Mouse (Mus musculus) heart, adult 2 months (tissue): ENCODE results near the gene Mettl24. TPM values are rescaled to one million over a fixed set of nuclear protein-coding genes. Genes with fewer than 3 reads are reported as not detected.
A peak's percentile ranks its signal among the peaks of the same experiment; 100 is the strongest.

Experiments
- DNase-seq, 2 experiments: peaks; one replicate each; pipeline ENCODE4 v3.0.0; 2021
- H3K27ac ChIP-seq: fragments of 200-600 bp; 2 replicates; pipeline ENCODE4 v1.8.1; 2022
- H3K27me3 ChIP-seq: fragments of 200-500 bp; 2 replicates; pipeline ENCODE4 v1.6.1; 2012; ENCODE audit warnings: mild to moderate bottlenecking, low read length, inconsistent platforms, mixed read lengths; ENCODE audit not compliant: control insufficient read depth, insufficient read depth
- H3K36me3 ChIP-seq: fragments of 200-500 bp; 2 replicates; pipeline ENCODE4 v1.6.1; 2012; ENCODE audit warnings: low read length, inconsistent platforms; ENCODE audit not compliant: control insufficient read depth, insufficient read depth
- H3K4me1 ChIP-seq: fragments of 200-500 bp; 2 replicates; pipeline ENCODE4 v1.6.1; 2011; ENCODE audit warnings: low read length; ENCODE audit not compliant: control insufficient read depth, insufficient read depth
- H3K4me3 ChIP-seq: fragments of 200-600 bp; 2 replicates; pipeline ENCODE4 v1.8.1; 2022
- H3K79me2 ChIP-seq: fragments of 200-500 bp; replicated peaks from 2 replicates; pipeline ENCODE4 v1.6.1; 2012; ENCODE audit warnings: mild to moderate bottlenecking, inconsistent platforms, low read length, moderate library complexity, mixed read lengths; ENCODE audit not compliant: control insufficient read depth, insufficient read depth
- H3K9ac ChIP-seq: fragments of 200-500 bp; 2 replicates; pipeline ENCODE4 v1.6.1; 2012; ENCODE audit warnings: low read depth, mild to moderate bottlenecking, control low read depth, inconsistent platforms, low read length, mixed read lengths
- CTCF ChIP-seq: fragments of 200-600 bp; IDR thresholded peaks from 2 replicates; pipeline ENCODE4 v1.8.1; 2022; ENCODE audit warnings: antibody characterized with exemption, mild to moderate bottlenecking, moderate library complexity
- EP300 ChIP-seq: fragments of 200-500 bp; IDR thresholded peaks from 2 replicates; pipeline ENCODE4 v1.6.1; 2011; ENCODE audit warnings: low read depth, low read length, control low read depth; ENCODE audit not compliant: insufficient read depth
- POLR2A ChIP-seq: fragments of 200-500 bp; IDR thresholded peaks from 2 replicates; pipeline ENCODE4 v1.6.1; 2011; ENCODE audit warnings: mild to moderate bottlenecking, low read depth, low read length, control low read depth; ENCODE audit not compliant: insufficient read depth
- WGBS: fragments of 180-500 bp; shearing (Covaris S2); methylation state at CpG from one replicate; pipeline ENCODE4 v1.1.7; 2018; 5-methylcytosine and 5-hydroxymethylcytosine counted together
- intact Hi-C: fragments of 180-260 bp; cut with DNase I; formaldehyde crosslinking; loops from one replicate; pipeline ENCODE4 v1.15.1; 2025
- polyA plus RNA-seq: library from polyadenylated mRNA; depleted of rRNA; stranded (reverse); fragments of >200 nt; gene quantifications from 2 replicates; pipeline ENCODE4 v1.2.3, GENCODE M21; 2012; rRNA removed
- total RNA-seq, 2 experiments: library from RNA; stranded (reverse); gene quantifications; 2 replicates each; pipeline ENCODE4 v1.2.3; 2021

Gene Mettl24
- total and polyA plus RNA-seq, 3 experiments, result 0.89 to 1.3 (median 1.2) TPM

DNA sequence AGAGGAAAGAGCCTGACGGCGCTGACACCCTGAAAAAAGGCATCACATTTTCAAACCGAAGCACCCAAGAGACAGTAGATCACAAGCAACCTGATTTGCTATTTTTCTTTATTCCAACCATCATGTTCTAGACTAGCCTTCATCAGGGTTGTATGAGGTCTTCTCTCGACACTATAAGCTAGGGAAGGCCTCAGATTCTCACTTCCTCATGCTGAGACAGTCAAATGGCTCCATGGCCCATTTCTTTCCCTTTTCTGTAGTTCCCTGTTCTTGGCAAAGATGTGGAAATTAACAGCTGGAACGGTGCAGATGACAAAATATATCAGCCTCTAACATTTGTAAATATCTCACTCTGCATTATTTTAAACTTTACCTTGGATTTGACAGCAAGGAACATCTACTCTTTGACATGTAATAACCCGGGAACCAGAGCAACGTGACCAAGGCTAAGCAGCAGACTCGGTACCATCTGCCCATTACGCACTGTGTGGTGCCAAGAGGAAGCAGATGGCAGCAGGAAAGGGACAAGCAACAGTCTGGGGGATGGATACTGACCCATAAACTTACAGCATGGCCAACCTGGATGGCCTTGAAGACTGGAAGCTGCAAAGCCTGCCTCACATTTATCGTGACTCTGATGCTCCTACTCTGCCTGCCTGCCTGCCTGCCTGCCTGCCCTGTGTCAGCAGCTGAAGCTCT is 164.2 kb downstream of the Mettl24 start:
- no peak overlapping the region for H3K27ac ChIP-seq
- TF ChIP-seq CTCF, result no peak
- no peaks in the 10 kb centered on the region for H3K79me2 ChIP-seq
- no peak overlapping the region for H3K9ac ChIP-seq
- intact Hi-C loops, result no loop called here
- H3K27me3 ChIP-seq, result no peaks in the 10 kb centered on the region
- H3K4me1 ChIP-seq, result no peaks in the 10 kb centered on the region; the same call in 1 of the 2 replicates
- H3K4me3 ChIP-seq, result no peak overlapping the region
- peaks cover 3% of the 10 kb centered on the region; the same call in 1 of the 2 replicates for H3K36me3 ChIP-seq
- DNase-seq, result no peak
- 92% methylated on average over 10 of the region's 10 CpGs for WGBS

DNA sequence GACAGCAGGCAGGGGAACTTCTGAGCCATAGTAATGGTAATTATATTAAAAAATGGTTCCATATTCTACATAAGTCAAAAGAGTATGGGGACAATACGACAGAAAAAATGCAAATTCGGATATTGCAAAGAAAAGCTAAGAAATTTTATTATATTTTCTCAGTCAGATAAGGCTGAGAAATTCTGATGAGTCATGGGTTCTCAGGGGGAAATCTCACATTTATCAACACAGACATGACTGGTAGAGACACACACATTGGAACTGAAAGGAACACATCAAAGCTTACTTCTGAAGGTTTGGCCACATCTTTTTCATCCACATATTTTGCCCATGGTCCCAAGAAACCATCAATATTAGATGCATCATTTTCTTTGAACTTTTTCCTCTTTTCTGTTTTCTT is 167.6 kb downstream of the Mettl24 start:
- DNase-seq, result no peak
- Histone ChIP-seq H3K36me3 (no peaks in the 10 kb centered on the region), H3K27me3 (no peaks in the 10 kb centered on the region), H3K9ac (no peak overlapping the region), H3K4me1 (no peaks in the 10 kb centered on the region; the same call in 1 of the 2 replicates), H3K79me2 (no peaks in the 10 kb centered on the region), H3K4me3 (no peak overlapping the region), H3K27ac (no peak overlapping the region)
- 86% methylated on average over 2 of the region's 2 CpGs for WGBS
- intact Hi-C loops, result no loop called here
- TF ChIP-seq CTCF (no peak), EP300 (no peak), POLR2A (no peak)

DNA sequence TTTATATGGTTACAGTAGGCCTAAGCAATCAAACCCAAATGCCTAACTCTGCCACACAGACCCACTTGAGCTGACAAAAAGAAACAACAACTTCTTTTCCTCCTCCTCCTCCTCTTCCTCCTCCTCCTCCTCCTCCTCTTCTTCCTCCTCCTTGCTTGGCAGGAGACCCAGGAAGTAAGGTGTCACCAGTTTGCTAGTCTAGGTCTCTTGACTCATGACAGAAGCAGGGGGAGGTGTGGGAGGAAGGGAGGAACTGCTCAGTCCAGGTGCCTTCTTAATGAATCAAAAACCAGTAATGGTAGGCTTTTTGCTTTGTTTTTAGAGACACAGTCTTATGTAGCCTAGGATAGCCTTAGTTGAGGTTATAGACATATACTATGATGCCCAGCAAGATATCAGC is 168.1 kb downstream of the Mettl24 start:
- DNase-seq, result no peak
- intact Hi-C loops, result no loop called here
- Histone ChIP-seq H3K4me3 (no peak overlapping the region), H3K36me3 (no peaks in the 10 kb centered on the region), H3K79me2 (no peaks in the 10 kb centered on the region), H3K27me3 (no peaks in the 10 kb centered on the region), H3K4me1 (no peaks in the 10 kb centered on the region; the same call in 1 of the 2 replicates), H3K9ac (no peak overlapping the region), H3K27ac (no peak overlapping the region)
- TF ChIP-seq EP300 (no peak), POLR2A (no peak), CTCF (no peak)

- TF ChIP-seq POLR2A, result no peak
- TF ChIP-seq CTCF, result no peak
- no peak for TF ChIP-seq EP300
- no peak overlapping the region for H3K27ac ChIP-seq
- H3K79me2 ChIP-seq, result 0 out of 2 replicates have a peak, but pooled peaks cover 2% of the 10 kb centered on the region
- WGBS, result 46% methylated on average over 2 of the region's 2 CpGs
- H3K27me3 ChIP-seq, result no peaks in the 10 kb centered on the region
- H3K9ac ChIP-seq, result no peak overlapping the region
- H3K4me3 ChIP-seq, result no peak overlapping the region
- peaks cover 2% of the 10 kb centered on the region for H3K4me1 ChIP-seq
- no peak for DNase-seq
- peaks cover 2% of the 10 kb centered on the region for H3K36me3 ChIP-seq
- intact Hi-C loops, result no loop called here
These were observed 172.5 kb downstream of the Mettl24 start for GRCm38 (mm10) chr10:40855616-40856015.

DNA sequence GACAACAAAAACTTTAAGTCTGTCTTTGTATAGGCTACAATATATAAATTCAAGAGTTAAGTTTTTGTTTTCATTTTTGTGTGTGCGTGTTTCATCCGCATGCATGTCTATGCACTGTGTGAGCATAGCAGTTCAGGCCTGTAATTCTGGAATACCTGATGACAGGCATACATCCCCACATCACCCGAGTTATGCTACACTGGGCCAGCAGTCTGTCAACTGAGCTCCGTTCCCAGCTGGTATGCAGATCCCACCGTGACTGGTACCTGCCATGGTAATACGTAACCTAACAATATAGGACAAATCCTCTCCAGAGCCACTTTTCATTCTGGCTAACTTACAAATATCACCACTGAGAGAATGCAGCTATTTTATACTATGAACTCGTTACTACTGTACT is 173.6 kb downstream of the Mettl24 start:
- intact Hi-C loops, result no loop called here

GRCm38 (mm10) chr10:40857599-40857998 is 174.5 kb downstream of the Mettl24 start:
- TF ChIP-seq EP300 (no peak), POLR2A (no peak), CTCF (no peak)
- Histone ChIP-seq H3K79me2 (peaks cover 2% of the 10 kb centered on the region; the same call in 1 of the 2 replicates), H3K4me1 (peaks cover 2% of the 10 kb centered on the region), H3K9ac (no peak overlapping the region), H3K27ac (no peak overlapping the region), H3K36me3 (peaks cover 2% of the 10 kb centered on the region), H3K4me3 (no peak overlapping the region), H3K27me3 (no peaks in the 10 kb centered on the region)
- intact Hi-C loops, result no loop called here
- DNase-seq, result peak in 1 of 2 experiments; percentile 19
- 29% methylated on average over 8 of the region's 8 CpGs for WGBS

More for the DNA sequence above, 173.6 kb downstream of the Mettl24 start:
- no peak overlapping the region for H3K4me3 ChIP-seq
- H3K4me1 ChIP-seq, result peaks cover 2% of the 10 kb centered on the region
- 90% methylated on average over 7 of the region's 7 CpGs for WGBS
- H3K27ac ChIP-seq, result no peak overlapping the region
- no peak for TF ChIP-seq CTCF
- TF ChIP-seq POLR2A, result no peak
- TF ChIP-seq EP300, result no peak
- H3K9ac ChIP-seq, result no peak overlapping the region
- 0 out of 2 replicates have a peak, but pooled peaks cover 2% of the 10 kb centered on the region for H3K79me2 ChIP-seq
- no peaks in the 10 kb centered on the region for H3K27me3 ChIP-seq
- no peak for DNase-seq
- H3K36me3 ChIP-seq, result peaks cover 2% of the 10 kb centered on the region

Other genes with a start within 250 kb of the Mettl24 start
- gene Slc22a16, start 112.9 kb upstream of the Mettl24 start, total RNA-seq, result not detected
- 0.04 TPM in 1 of 2 replicates, not detected in the other for gene Slc22a16, start 112.9 kb upstream of the Mettl24 start, polyA plus RNA-seq
- 10 to 100 TPM; 33.8 to 34.1 TPM for gene Ddo, start 53.3 kb upstream of the Mettl24 start, total RNA-seq
- gene Ddo, start 53.3 kb upstream of the Mettl24 start, polyA plus RNA-seq, result 33.5 and 62.6 TPM in 2 replicates
- gene Cdc40, start 200.0 kb downstream of the Mettl24 start, total RNA-seq, result 10 to 100 TPM; 18.6 to 19.3 TPM
- 8.6 and 19.1 TPM in 2 replicates for gene Cdc40, start 200.0 kb downstream of the Mettl24 start, polyA plus RNA-seq
- gene Wasf1, start 200.2 kb downstream of the Mettl24 start, total RNA-seq, result under 1 TPM; 0.43 to 0.63 TPM
- 0.47 and 0.53 TPM in 2 replicates for gene Wasf1, start 200.2 kb downstream of the Mettl24 start, polyA plus RNA-seq